Mouse (Mus musculus) erythroblast, embryonic 14.5 days (primary cell): ENCODE data around the gene Olfr91.

Source experiments
- GATA1 ChIP-seq: IDR thresholded peaks from 2 replicates; pipeline ENCODE4 v1.6.1; 2012; ENCODE audit warnings: low read length, inconsistent platforms, mixed read lengths
- TAL1 ChIP-seq: IDR thresholded peaks from 3 replicates; pipeline ENCODE4 v1.6.1; 2012; ENCODE audit warnings: low read length, inconsistent platforms, mixed read lengths

DNA sequence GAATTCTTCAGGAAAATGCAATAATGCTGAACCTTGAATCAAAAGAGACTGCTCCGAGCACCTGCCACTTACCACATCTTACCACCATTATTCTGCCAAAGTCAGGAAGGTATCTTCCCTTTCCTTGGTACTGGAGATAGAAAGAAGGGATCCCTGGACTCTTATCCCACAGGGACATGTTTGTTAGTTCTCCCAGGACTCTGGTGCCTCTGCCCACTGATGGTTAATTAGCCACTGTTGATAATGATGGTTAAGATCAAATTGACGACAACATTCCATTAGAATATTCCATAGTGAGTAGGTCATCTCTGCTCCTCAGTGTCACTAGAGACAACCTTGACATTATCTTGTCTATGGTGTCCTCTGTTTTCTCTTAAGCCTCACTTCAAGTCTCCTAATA lies 21.9 kb upstream of the Olfr91 start, which contains the start of gene Olfr92:
- TF ChIP-seq TAL1 = no peak
- TF ChIP-seq GATA1 = no peak
